Mouse (Mus musculus) liver, embryonic 14.5 days (tissue): ENCODE data around the gene Wdr45b.

Experiments used
- CTCF ChIP-seq: IDR thresholded peaks from 2 replicates; pipeline ENCODE4 v1.5.1; 2016; ENCODE audit warnings: antibody characterized with exemption, low read depth, control low read depth
- EP300 ChIP-seq: IDR thresholded peaks from 2 replicates; pipeline ENCODE4 v1.6.1; 2016; ENCODE audit warnings: antibody characterized with exemption, low read depth

- TF ChIP-seq CTCF (no peak), EP300 (no peak)
Measured at GRCm38 (mm10) chr11:121300265-121300664, 54.0 kb downstream of the Wdr45b start.
